Mouse (Mus musculus) large intestine, adult 2 months (tissue): Measurements from ENCODE around the gene Ets2. TPM values are rescaled to one million over a fixed set of nuclear protein-coding genes. Genes with fewer than 3 reads are reported as not detected.

Source experiments
- DNase-seq: peaks from one replicate; pipeline ENCODE4 v3.0.0-alpha.2; 2012; ENCODE audit warnings: low read depth, low spot score
- WGBS: fragments of 180-500 bp; shearing (Covaris S2); methylation state at CpG from one replicate; pipeline ENCODE4 v1.1.7; 2018; 5-methylcytosine and 5-hydroxymethylcytosine counted together
- polyA plus RNA-seq: library from polyadenylated mRNA; depleted of rRNA; stranded (reverse); fragments of >200 nt; gene quantifications from 2 replicates; pipeline ENCODE4 v1.2.3, GENCODE M21; 2012

The Ets2 gene
- polyA plus RNA-seq, 1 experiment = 53.2 TPM

DNA sequence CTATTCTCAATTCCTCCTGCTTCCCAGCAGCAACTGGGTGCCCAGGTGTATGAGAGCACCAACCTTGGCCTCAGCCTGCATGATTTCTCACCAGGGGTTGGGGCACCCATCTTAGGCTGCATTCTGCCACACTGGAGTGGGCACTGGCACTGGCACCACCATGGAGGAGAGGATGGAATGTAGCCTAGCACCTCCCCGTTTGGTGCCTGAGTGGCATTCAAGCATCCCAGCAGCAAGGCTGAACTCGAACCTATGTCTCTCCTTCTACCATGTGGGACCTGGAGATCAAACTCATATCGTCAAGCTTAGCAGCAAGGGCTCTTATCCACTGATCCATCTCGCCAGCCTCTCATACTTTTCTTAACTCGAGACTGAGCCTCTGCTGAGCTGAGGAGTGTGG lies 22.9 kb downstream of the Ets2 start:
- 85% methylated on average over 5 of the region's 5 CpGs for WGBS
- DNase-seq = no peak

DNA sequence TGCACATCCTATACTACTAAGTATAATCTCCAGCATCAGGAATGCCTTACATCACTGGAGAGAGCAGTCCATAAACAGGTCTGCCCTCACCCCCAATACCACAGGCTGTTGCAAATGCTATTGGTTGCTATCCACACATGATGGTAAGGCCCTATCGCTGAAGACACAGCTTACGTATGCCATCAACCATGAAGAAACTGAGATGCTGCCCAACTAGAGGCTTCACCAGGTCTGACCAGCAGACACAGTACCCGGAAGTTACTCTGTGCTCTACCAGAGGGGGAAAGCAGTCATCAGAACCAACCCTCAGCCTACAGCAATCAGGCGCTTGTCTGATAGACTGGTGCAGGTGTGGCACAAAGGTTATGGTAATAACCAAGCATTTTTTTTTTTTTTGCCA lies 24.9 kb downstream of the Ets2 start:
- 84% methylated on average over 4 of the region's 4 CpGs for WGBS

DNA sequence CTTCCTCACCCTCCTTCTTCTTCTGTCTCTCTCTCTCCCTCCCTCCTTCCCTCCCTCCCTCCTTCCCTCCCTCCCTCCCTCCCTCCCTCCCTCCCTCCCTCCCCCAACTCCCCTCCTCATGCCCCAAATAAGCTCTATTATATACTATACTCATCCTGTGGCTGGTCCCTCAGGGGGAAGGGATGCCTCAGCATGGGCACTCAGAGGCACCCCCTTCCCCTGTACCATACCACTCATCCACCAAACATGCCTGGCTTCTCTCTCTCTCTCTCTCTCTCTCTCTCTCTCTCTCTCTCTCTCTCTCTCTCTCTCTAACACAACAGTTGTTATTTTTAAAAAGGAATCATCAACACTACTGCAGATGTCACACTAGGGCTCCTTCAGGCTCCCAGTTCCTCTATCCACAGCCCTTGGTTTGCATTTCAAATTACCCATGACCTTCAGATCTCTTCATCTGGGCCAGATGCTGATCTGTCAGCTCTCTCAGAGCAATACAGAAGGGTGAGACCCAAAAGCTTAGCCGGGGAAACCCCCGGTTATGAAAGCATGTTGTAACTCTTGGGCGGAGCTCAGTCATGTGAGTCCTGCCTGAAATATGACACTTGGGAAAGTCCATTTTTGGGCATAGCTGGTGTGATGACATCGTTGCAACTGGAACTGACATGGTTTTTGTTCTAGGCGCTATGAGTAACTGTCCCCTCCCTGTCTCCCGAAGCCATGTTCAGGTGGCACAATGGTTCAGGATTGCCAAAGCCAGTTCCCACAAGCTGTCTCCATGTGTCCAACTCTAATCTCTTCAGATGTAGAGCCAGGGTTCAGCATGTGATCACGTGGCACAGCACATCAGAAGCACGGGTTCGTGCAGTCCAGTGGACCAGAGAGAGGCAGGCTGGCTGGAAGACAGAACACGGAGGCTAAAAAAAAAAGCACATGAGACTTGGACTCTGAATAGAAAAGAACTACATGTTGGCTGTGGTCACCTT lies 26.9 kb downstream of the Ets2 start:
- DNase-seq = no peak
- WGBS = 32% methylated on average over 10 of the region's 10 CpGs

More for the DNA sequence above, 24.9 kb downstream of the Ets2 start:
- no peak for DNase-seq

DNA sequence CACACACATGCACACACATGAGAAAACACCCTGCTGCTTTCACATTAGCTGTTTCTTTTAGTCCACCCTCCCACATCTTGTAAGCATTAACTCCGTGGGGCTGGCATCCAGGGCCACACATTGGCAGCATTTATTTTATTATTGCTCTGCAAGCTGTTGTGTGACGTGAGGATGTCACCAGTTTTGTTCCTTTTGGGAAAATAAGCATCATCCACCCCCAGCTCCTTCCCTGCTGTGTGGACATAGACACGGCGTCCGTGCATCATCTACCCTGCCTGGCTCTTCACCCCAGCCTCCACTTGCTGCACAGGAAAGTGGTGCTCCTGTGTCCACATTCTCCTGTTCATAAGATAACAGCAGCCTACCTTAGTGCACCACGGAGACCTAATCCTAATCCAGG lies 27.9 kb downstream of the Ets2 start:
- no peak for DNase-seq
- 75% methylated on average over 6 of the region's 6 CpGs for WGBS

DNA sequence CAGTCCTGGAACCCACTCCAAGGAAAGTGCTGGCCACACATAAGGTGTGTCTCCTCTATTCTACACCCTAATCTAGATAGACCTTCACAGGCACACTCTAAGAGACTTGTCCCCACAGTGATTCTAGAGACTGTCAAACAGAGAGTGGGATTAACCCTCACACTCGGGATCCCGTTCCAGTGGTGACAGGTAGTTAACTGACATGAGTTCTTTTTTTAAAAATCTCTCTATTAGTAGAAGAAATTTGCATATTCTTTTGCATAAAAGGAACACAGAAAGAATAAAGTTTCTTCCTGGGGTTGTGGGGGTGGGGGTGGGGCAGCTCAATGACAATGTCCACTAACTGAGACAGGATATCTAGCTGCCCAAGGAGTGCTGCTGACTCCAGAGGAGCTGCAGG lies 32.9 kb downstream of the Ets2 start:
- DNase-seq = no peak
- 88% methylated on average over 2 of the region's 2 CpGs for WGBS

DNA sequence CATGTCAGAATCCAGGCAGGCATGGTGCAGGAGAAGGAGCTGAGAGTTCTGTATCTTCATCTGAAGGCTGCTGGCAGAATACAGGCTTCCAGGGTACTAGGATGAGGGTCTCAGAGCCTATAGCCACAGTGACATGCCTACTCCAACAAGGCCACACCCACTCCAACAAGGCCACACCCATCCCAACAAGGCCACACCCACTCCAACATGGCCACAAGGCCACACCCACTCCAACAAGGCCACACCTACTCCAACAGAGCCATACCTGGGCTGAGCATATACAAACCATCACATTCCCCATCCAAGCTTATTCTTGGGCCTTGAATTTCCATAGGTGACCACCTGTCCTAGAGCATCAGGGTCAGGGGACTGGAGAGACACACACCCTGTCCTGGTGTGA lies 34.2 kb downstream of the Ets2 start:
- DNase-seq = no peak

DNA sequence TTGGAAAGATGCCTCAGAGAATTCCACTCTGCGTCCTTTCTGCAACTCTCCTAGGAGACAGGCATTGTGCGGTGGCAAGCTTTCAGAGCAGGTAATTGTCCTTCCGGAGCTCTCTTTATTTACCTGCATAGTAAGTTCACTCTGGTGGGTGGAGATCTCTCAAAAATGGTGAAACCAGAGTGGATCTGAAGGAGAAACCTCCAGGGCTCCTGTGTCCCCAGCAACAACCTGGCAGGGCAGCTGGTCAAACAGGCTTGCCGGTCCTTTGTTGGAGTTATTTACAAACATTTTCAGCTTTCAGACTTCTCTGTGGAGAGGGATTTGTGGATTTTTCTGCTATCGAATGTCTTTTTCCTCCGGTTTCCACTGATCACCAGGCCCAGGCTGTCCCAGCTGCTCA lies 34.6 kb downstream of the Ets2 start:
- no peak for DNase-seq
- 81% methylated on average over 6 of the region's 6 CpGs for WGBS

DNA sequence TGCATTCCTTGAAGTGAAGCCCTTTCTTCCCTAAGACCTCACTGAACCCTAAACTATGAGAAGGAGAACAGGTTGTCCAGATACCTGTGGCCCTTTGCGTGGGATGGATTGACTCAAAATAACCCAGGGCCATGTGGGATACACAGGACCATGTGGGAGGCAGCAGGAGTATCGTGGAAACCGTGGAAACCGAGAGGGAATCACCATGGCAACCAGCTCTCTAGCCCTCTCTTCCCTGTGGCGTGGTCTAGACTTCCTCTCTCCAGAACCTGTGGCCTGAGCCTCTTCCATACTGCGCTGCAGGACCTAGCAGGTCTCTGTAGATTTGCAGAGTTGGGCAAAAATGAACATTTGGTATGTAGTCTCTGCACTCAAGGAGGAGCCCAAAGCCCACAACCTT lies 37.6 kb downstream of the Ets2 start:
- DNase-seq = no peak
- WGBS = 86% methylated on average over 6 of the region's 6 CpGs

DNA sequence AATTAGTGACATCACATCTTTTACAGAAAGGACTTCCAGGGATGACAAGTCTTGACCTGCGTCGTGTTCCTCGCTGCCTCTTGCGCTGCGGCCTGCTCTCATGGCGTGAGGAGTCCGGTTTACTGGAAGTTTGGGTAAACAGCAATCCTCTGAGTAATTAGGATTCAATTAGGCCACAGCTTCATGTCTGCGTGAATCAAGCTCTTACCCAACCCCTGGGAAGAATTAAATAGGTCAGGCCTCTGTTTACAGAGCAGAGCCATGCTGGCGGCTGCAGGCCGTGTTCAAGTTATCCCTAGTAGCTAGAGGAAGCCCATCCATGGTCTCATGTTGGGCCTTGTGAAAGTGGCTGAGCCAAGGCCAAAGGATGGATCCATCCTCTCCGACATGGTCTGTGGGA lies 39.5 kb downstream of the Ets2 start:
- DNase-seq = no peak
- 78% methylated on average over 11 of the region's 11 CpGs for WGBS

DNA sequence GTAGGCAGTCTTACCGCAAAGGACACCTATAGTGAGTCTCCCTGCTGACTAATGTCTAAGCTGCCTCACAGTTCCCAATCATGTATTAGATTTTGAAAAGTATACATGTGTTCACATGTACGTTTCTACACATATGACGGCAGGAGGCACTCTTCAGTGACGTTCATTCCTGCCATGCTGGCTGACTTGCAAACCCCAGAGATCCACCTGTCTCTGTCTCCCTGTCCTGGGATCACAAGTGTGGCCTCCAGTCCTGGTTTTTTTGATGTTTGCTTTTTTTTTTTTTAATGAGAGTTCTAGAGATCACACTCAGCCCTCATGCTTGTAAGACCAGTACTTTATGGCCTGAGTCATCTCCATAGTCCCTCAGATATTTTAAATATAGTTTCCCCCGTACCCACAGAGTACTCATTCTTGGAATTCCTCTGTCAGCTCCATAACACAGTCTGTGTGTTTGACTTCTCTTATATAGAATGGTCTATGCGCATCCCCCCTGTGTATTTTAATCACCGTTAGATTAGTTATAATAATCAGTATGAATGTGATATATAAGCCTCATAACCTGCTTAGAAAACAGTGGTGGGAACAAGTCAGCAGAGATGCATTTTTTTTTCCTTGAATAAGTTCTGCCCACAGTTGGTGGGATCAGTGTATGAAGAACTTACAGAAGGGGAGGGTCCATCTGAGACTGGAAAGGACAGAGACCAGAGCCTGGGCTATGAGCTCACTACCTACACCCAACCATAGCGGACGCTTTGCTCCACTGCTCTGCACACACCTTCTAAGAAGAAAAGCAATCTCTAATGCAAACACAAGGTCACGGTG lies 40.3 kb downstream of the Ets2 start:
- WGBS = 66% methylated on average over 10 of the region's 10 CpGs
- no peak for DNase-seq

DNA sequence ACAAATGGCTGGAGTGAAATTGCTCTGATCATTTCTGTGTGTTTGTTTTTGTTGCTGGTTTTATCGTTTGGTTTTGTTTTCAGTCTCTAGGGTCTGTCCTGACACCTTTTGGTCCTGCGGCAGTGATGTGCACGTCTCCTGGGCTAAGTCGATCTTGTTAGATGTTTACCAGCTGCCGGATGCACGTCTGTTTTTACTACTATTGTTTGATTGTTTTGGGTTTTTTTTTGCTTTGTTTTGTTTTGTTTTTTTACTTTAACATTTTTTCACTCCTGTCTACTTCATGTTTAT lies 40.8 kb downstream of the Ets2 start:
- DNase-seq = no peak
- 37% methylated on average over 6 of the region's 6 CpGs for WGBS

DNA sequence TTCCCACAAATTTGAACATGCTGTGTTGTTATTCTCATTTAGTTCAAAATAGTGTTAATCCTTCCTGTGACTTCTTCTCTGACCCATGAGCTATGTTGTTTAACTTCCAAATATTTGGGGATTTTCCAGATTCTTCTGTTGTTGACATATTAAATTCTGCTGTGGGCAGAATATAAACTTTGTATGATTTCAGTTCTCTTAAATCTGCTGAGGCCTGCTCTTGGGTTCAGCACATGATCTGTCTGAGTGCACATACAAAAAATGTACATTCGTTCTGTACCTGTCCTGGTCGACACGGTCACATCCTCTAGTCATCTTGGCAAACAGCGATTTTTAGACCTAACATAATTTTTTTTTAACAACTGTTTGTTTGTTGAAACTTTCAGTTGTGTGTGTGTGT lies 41.2 kb downstream of the Ets2 start:
- 66% methylated on average over 4 of the region's 4 CpGs for WGBS
- DNase-seq = no peak

DNA sequence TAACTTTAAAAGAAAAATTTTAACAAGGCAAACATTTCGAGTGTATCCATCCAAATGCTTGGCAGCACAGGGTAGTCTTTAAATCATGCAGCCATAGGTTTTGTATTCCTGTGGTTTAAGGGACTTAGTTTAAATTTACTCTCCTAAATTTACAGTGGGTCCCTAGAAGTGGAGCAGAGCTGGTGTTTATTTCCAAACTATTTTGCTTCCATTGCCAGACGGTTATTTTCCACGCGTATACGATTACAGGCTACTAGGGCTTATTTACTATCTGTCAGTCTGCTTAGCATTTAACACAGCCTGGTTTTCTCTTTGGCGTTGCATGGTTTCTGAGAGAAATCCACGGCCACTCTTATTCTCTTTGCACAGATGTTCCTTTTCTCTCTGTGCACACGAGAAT lies 42.9 kb downstream of the Ets2 start:
- no peak for DNase-seq
- WGBS = 68% methylated on average over 8 of the region's 8 CpGs

DNA sequence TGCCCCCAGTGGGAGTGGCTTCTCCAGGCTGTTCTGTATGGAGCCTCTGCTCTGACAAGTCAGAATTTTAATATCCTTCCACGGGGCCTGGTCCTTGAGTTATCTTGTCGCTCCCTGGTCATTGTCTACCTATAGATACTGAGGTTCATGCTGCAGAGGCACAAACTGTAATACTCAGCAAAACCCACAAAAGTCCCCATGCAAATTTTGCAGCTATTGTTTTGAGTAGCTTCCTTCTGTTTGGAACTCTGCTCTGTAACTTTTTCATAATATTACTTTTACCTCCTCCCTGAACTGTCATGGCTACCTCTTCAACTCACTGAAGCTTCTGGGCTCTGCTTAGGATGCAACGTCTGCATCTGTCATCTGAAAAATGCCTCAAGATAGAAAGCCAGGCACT lies 43.8 kb downstream of the Ets2 start:
- 76% methylated on average over 3 of the region's 3 CpGs for WGBS
- DNase-seq = no peak

DNA sequence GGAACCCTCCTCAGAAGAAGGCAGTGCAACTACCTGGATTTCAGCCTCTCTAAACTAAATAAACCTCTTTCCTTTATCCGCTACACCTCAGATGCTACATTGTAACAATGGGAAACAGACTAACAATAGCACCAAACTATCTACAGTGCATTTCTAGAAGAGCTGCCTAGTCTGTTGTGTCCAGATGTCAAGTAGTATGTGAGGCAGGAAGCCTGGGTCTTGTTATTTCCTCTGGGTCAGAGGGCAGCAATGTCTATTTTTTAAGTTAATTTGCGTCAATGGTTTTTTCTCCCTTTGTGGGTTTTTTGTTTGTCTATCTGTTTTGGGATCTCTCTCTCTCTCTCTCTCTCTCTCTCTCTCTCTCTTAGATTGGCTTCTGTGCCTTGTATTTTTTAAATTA lies 44.7 kb downstream of the Ets2 start:
- 93% methylated on average over 2 of the region's 2 CpGs for WGBS
- no peak for DNase-seq

DNA sequence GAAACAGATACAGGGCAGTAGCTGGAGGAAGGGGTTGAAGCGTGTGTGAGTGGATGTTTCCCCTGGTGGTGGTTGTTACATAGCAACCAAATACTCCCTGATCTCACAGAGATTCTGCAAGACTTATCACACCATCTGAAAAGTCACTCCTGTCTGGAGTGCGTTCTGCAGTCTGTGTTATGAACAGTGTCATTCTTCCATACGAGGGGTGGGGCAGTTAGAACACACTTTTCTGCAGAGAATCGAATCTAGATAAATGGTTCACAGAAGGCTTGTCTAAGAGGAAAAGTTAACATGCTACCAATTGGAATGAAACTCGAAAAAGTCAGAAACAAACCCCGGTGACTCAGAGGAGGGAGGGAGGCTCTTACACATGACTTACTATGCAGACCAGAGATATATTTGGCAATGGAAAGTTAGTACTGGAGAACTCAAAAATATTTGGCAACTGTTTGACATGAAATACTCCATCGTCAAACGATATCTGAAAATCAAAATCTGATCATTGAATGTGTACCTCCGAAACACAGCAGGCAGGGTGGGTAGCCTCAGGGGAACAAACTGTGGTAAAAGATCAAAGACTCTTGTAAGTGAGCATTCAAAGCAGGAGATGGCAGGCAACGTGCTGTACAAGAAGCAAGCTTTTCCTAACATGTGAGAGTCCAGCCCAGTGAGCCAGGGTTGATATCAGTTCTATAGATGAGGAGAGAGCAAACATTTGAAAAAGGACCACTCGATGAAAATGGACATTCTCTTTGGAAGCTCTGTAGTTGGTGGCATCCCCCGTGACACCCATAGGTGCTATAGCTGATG lies 47.6 kb downstream of the Ets2 start:
- 54% methylated on average over 12 of the region's 12 CpGs for WGBS
- no peak for DNase-seq

DNA sequence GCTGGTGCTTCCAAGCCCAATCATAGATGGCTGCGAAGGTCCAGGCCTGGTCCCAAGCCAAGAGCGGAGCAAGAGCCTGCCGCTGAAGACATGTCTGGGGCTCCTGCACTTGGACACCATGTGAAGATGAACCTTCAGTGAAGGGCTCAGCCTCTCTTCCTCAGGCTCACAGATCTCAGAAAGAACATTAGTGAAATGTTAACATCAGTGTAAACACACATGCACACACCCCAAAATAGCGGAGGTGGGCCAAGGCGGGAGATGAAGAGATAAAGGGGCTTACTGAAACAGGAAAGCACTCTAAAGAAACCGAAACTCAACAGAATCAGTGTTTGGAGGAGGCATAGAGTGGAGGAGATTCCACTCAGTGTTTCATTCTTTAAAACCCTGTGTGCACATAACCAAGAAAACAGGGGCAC lies 48.3 kb downstream of the Ets2 start:
- no peak for DNase-seq
- 57% methylated on average over 6 of the region's 6 CpGs for WGBS

DNA sequence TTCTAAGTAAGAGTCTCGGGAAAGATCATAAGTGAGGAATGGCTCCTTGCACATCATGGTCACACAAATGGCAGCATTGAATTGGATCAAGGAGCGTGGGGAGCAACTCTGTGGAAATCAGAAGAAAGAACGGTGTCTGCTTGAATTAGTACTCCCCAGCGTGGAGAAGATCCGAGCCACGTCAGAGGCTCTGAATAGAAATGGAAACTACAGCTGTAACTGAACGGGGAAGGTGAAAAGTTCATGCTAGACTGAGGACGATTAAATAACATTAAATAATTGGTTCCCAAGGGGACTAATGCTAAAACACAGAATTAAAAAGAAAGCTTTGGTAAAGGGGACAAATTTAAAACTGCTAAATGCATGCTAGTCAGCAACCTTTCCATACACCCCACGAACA lies 50.6 kb downstream of the Ets2 start:
- 66% methylated on average over 9 of the region's 9 CpGs for WGBS
- DNase-seq = no peak

DNA sequence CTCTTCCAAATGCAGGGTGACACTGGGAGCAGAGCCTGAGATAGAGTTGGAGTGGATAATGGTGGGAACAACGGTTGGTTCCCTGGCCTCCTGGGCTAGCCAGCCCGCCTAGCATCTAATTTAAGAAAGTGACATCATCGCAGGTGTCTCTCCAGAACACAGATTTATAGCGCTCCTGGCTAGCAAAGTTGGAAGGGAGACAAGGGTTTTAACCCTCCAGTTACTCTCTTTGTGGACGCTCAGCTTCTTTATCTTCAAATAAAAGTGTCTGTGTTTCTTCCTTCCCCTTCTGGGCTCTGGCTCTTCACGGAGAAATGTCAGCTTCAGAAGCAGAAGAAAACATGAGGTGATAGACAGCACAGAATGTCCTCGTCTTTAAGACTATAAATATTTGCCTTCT lies 51.4 kb downstream of the Ets2 start:
- WGBS = 8% methylated on average over 7 of the region's 7 CpGs
- no peak for DNase-seq
